Mouse (Mus musculus) spleen, postnatal 36 days (tissue): ENCODE measurements around the gene Hinfp.

Experiments
- DNase-seq, 2 experiments: peaks; one replicate each; pipeline ENCODE4 v3.0.0; 2022; ENCODE audit warnings: low spot score in 2 of 2, mixed read lengths in 1 of 2

Gene Hinfp

GRCm38 (mm10) chr9:44259014-44259413 is 46.5 kb downstream of the Hinfp start:
- no peak for DNase-seq

GRCm38 (mm10) chr9:44256213-44256612 is 49.3 kb downstream of the Hinfp start:
- no peak for DNase-seq

GRCm38 (mm10) chr9:44255136-44255521 is 50.3 kb downstream of the Hinfp start:
- DNase-seq = no peak

- no peak for DNase-seq
Measured at GRCm38 (mm10) chr9:44254508-44255135, 50.8 kb downstream of the Hinfp start.

- no peak for DNase-seq
Measured at GRCm38 (mm10) chr9:44253441-44253840, 52.0 kb downstream of the Hinfp start.

GRCm38 (mm10) chr9:44251314-44251713 is 54.2 kb downstream of the Hinfp start, which contains the start of gene Pdzd3:
Gene Pdzd3 (minus strand): TSS chr9:44251471.
- no peak for DNase-seq

GRCm38 (mm10) chr9:44250445-44250844 is 55.0 kb downstream of the Hinfp start:
- DNase-seq = no peak

GRCm38 (mm10) chr9:44249181-44250146 is 56.0 kb downstream of the Hinfp start:
- peak; percentile 60 to 64 for DNase-seq

- DNase-seq = no peak
Measured at GRCm38 (mm10) chr9:44247907-44248306, 57.6 kb downstream of the Hinfp start.

GRCm38 (mm10) chr9:44243621-44244020 is 61.9 kb downstream of the Hinfp start:
- no peak for DNase-seq
